Mouse (Mus musculus): Measurements from ENCODE around the gene Iqub.

Iqub gene

GRCm38 (mm10) chr6:24470135-24470534 lies 44.7 kb downstream of the Iqub start:
- DNase-seq, result no peak

- DNase-seq, result peak; percentile 85 to 87
Observed at GRCm38 (mm10) chr6:24456097-24456496, 58.8 kb downstream of the Iqub start.

- peak; percentile 12 to 45 for DNase-seq
Observed at GRCm38 (mm10) chr6:24451026-24451821, 63.6 kb downstream of the Iqub start.

DNA sequence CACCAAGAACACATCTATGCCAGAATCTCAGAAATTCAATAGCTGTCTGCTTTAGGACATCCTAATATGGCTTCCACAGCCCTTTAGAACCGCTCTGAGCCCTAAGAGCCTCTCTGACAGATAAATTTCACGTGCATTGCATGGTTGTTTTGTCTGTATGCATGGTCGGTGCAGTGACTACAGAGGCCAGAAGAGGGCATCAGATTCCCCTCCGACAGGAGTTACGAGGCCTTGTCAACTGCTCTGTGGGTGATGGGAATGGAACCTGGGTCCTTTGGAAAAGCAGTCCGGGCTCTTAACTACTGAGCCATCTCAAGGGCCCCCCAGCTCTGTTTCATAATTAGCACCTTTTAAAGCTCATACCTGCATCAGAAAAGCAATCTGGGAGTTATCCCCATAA lies 64.6 kb downstream of the Iqub start:
- DNase-seq, result no peak

DNA sequence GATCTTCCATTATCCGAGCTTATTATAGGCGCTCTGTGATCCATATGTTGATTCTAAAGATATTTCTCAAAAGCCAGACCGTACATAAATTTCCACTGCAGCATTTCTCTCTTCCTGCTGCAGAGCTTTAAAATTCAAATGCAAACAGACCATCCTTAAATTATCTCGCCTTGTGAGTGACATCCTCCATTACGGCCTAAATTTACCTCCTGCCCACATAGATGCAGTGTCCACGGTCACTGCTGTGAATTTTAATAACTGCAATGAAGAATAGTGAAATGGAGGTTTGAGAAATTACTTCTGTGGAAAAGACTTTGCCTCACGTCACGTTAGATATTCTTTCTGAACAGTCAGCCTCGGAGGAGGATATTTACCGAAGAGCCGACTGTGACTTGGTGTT lies 98.8 kb downstream of the Iqub start:
- no peak for DNase-seq

GRCm38 (mm10) chr6:24415500-24415899 lies 99.4 kb downstream of the Iqub start:
- no peak for DNase-seq

GRCm38 (mm10) chr6:24408573-24409427 lies 106.1 kb downstream of the Iqub start:
- peak; percentile 9 to 14 for DNase-seq

- peak; percentile 3 to 6 for DNase-seq
Observed at GRCm38 (mm10) chr6:24407743-24408142, 107.1 kb downstream of the Iqub start.

GRCm38 (mm10) chr6:24397237-24397647 lies 117.6 kb downstream of the Iqub start:
- DNase-seq, result no peak
